Mouse (Mus musculus) kidney, adult 9 months (tissue): ENCODE data around the gene Eml1.
A peak's percentile ranks its signal among the peaks of the same experiment; 100 is the strongest.

Experiments used
- DNase-seq: peaks from one replicate; pipeline ENCODE4 v3.0.0; 2022

Gene Eml1

GRCm38 (mm10) chr12:108422858-108423631 lies 52.3 kb downstream of the Eml1 start:
- DNase-seq, result peak; percentile 87

GRCm38 (mm10) chr12:108430964-108431363 lies 60.2 kb downstream of the Eml1 start:
- no peak for DNase-seq

- no peak for DNase-seq
Observed at GRCm38 (mm10) chr12:108431714-108432113, 61.0 kb downstream of the Eml1 start.

GRCm38 (mm10) chr12:108432578-108432977 lies 61.8 kb downstream of the Eml1 start:
- no peak for DNase-seq

DNA sequence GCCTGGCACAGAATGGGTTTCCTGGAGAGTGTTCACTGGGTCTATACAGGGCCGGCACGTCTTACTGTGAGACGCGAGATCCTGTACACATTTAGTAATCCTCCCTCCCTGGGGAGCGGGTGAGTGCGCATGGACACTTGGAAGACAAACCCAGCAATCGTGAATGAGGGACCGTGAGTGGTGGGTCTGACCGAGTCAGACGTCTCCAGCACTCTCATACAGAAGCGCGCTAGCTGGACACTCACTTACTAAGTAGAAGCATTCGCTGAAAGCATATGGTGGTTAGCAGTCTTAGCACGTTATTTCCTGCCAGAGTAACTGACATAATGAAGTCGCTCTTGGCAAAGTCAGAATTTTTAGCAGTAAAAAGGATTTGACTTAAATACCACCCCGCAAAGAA lies 62.3 kb downstream of the Eml1 start:
- no peak for DNase-seq

DNA sequence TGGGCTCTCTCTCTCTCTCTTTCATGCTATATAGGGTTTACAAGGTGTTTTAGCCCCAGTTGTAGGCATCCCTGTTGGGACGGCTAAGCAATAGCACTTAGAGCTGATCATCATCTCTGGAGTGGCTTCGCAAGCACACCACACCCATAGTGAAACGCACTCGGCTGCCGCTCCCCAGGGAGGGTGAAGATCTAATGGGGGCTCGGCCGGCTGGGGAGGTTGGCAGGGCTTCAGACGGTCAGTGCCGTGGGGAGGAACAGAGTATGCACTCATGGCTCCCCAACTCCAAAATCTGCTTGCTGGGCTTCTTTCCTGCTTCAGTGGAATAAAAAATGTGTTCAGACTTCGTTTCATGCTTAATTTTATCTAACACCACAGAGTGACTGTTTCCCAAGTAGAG lies 62.7 kb downstream of the Eml1 start:
- DNase-seq, result no peak

GRCm38 (mm10) chr12:108435444-108436015 lies 64.8 kb downstream of the Eml1 start:
- DNase-seq, result peak; percentile 20

- no peak for DNase-seq
Observed at GRCm38 (mm10) chr12:108436029-108436923, 65.5 kb downstream of the Eml1 start.

- no peak for DNase-seq
Observed at GRCm38 (mm10) chr12:108437446-108437845, 66.7 kb downstream of the Eml1 start.

DNA sequence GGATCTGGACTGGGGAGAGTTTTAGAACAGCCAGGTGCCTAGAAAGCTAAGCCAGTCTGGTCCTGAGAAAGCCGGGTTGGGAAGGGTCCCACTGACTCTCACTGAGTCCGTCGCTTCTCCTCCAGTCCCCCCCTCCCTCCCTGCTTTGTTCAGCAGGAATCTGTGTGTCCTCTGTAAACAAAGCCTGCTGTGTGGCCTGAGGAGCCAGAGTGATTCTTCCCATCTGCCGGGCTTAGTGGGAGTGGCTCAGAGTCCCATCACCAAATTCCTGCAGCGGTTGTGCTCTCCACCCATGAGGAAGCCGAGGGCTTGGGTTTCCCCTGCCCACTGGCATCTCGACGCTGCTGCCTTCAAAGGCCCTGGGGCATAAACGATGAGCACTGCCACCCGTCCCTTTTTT lies 72.5 kb downstream of the Eml1 start:
- no peak for DNase-seq

- DNase-seq, result no peak
Observed at GRCm38 (mm10) chr12:108443708-108444107, 73.0 kb downstream of the Eml1 start.

DNA sequence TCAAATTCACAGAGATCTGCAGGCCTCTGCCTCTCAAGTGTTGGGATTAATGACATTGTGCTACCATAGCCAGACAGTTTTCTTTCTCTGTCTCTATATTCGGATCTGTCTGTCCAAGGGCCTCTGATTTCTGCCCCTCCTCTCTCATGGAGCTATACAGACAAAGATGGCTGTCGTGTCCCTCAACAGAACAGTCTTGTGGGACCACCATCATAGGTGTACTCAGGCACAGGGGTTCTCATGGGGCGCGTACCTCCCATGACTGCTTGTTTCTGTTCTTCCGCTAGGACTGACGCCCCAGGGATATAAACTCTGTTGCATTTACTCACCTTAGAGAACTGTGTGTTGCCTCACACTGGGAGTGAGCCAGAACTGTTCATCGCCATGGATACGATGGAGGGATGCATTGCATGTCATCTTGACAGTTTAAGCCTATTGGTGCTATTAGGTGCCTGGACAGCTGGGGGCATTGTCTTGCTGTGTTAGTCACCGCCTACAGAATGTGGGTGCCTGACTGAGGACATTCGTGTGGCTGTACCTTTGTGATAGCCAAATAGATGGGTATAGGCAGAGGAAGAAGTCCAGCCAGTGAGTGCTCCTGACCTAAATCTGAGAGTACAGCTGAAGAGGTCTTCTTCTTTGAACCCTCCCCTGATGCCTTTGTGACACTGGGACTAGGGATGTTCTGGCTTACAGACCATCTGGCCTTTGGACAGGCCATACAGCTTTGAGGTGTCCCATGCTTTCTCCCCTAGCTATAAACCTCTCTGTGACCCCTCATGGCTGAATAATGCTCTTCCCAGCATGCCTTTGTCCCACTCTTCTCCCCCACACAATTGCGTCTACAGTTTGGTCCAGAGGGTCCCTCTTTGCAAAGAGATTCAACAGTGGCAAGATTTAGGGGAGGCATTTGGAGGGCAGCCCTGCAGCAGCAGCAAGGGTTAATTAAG lies 73.7 kb downstream of the Eml1 start:
- DNase-seq, result no peak

- no peak for DNase-seq
Observed at GRCm38 (mm10) chr12:108446721-108447120, 76.0 kb downstream of the Eml1 start.

DNA sequence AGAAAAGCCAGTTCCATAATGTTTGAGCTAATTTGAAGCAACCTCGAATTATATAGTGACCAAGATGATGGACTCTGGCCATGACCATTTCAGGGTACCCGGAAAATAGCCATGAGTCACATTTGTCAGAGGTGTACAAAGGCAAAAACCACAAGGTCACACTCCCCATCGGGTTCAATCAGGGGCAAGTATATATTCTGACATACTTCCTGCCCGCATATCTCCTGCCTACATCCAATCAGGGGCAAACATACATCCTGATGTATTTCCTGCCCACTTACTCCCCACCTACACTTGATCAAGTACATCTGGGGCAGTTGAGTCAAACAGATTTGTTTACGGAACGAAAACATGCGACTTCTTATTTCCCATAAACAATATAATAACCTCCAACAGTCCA lies 77.6 kb downstream of the Eml1 start:
- no peak for DNase-seq

GRCm38 (mm10) chr12:108449935-108450334 lies 79.2 kb downstream of the Eml1 start:
- DNase-seq, result peak; percentile 37

DNA sequence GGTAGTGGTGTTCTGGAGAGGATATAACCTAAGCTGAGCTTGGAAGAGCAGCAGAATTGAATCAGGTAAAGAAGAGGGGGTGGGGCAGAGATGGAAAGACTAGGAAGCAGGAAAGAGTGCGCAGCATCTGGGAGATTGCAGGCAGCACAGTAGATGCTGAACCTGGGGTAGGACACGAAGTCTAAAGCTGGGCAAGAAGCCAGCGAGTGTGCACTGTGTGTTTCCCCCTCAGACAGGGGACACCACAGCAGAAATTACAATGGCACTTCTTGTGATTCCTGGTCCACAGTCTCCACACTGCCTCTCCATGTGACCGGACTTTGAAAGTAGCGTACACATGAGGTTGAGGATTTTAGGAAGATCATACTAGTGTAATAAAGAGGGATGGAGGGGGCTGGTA lies 79.8 kb downstream of the Eml1 start:
- no peak for DNase-seq

DNA sequence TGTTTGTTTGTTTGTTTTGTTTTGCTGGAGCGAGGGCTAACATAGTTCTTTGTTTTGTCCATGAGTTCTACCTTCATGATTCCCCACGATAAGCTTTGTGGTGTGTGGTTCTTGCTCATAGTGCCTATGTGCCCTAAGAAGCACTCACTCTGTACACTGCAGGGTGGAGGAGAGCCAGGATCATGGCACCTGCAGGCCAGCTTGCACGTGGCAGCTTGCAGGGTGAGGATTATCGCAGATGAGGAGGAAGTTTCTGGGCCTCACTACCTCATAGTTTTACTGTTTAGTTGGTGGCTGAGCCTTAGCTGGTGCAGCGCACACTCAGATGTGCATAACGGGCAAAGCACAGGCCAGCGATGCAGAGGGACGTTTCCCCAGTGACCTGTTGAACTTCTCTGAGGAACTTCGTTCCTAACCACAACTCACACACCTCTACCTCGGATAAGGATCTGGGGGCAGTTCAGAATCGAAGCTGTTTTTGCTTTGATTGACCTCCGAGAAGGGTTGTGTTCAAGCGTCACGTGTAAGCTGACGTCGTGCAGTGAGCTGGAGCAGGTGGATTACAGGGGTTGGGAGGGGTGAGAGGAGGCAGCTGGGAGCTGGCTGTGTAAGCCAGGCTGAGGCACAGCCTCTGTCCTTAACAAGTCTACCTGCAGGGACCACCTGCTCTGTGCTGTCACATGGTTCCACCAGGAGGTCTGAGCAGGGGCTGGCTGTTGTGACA lies 81.6 kb downstream of the Eml1 start:
- DNase-seq, result no peak

DNA sequence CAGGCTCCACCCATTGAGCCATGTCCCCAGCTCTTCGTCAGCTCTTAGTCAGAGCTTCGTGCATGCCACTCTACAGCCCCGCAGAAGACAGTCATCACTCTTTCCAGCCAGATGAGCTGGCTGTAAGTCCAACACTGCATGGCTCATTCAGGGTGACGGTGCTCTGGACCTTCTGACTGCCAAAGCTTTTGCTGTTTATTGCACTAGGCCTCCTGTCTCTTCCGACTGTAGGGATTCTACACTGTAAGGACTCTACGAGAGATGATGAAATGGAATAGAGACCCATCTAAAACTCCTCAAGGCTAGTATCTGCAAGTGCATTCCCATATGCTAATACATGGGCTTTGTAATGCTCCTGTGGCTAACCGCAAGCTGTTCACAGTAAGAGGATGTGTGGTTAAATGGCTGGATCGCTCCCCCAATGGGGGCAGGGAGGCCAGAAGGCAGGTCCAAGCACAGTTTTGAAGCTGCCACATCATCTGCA lies 82.8 kb downstream of the Eml1 start:
- no peak for DNase-seq

- DNase-seq, result no peak
Observed at GRCm38 (mm10) chr12:108455004-108455403, 84.2 kb downstream of the Eml1 start.

DNA sequence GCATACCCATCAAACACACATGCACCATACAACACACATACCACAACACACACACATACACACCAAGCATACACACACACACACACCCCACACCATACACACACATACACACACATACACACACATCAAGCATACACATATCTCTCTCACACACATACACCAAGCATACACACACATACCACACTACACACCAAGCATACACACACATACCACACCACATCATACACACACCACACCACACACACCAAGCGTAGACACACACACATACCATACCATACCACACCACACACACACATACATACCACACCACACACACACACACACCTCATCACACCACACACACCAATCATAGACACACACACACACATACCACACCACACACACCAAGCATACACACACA lies 102.1 kb downstream of the Eml1 start:
- DNase-seq, result no peak

DNA sequence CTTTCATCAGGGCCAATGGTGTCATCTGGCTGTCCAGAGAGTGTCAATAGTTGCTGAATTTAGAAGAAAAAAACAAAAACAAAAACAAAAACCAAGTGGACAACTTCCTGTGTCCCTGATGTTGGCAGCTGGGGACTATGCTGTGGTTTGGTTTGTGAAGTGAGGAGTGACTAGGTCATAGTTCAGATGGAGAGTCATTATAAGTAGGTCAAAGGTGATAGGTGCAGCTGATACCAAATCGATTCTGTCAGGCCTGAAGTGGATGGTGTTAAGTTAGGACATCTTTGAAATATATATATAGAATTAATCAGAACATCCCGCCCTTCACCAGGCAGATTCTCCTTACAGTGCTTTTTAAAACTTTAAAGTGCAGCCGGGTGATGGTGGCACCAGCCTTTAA lies 103.7 kb downstream of the Eml1 start:
- DNase-seq, result no peak

DNA sequence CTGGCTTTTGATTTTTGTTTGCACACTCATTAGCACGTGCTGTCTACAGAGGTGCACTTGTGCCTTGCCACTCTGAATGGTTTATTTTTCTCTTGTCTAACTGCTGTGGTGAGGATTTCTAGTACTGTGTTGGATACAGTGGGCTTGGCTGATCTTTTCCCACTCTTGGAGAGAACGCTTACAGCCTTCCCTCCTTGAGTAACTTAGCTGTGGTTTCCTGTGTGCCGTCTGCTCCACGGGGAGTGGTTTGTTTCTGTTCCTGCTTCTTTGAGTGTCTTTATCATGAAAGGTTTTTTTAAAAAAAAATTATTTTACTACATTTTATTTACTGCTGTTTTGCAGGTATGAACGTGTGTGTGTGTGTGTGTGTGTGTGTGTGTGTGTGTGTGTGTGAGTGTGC lies 108.0 kb downstream of the Eml1 start:
- DNase-seq, result no peak
